Mouse (Mus musculus) forebrain, embryonic 11.5 days (tissue): ENCODE measurements around the gene Atoh1. TPM values are rescaled to one million over a fixed set of nuclear protein-coding genes. Genes with fewer than 3 reads are reported as not detected.

Experiments used
- ATAC-seq: fragments of 200-750 bp; cut with Nextera tagmentation; replicated peaks from 2 replicates; pipeline ENCODE4 v1.8.0; 2017; ENCODE audit warnings: moderate TSS enrichment; ENCODE audit not compliant: low FRiP score
- DNase-seq: peaks from one replicate; pipeline ENCODE4 v3.0.0-alpha.2; 2017; ENCODE audit warnings: low spot score
- H3K27ac ChIP-seq: fragments of 300-500 bp; sonication (generic); 2 replicates; pipeline ENCODE4 v1.5.1; 2014; ENCODE audit warnings: low read depth, low read length
- H3K27me3 ChIP-seq: fragments of 300-500 bp; sonication (generic); 2 replicates; pipeline ENCODE4 v1.6.1; 2014; ENCODE audit warnings: mild to moderate bottlenecking, low read length, mixed read lengths; ENCODE audit not compliant: control insufficient read depth, insufficient read depth
- H3K36me3 ChIP-seq: fragments of 300-500 bp; sonication (generic); 2 replicates; pipeline ENCODE4 v1.6.1; 2014; ENCODE audit warnings: mild to moderate bottlenecking, low read length, moderate library complexity, mixed read lengths; ENCODE audit not compliant: control insufficient read depth, insufficient read depth
- H3K4me1 ChIP-seq: fragments of 300-500 bp; sonication (generic); replicated peaks from 2 replicates; pipeline ENCODE4 v1.6.1; 2014; ENCODE audit warnings: low read length, mixed read lengths; ENCODE audit not compliant: control insufficient read depth, insufficient read depth
- H3K4me2 ChIP-seq: fragments of 300-500 bp; sonication (generic); 2 replicates; pipeline ENCODE4 v1.6.1; 2014; ENCODE audit warnings: low read depth, mild to moderate bottlenecking, low read length, moderate library complexity, mixed read lengths; ENCODE audit not compliant: severe bottlenecking
- H3K4me3 ChIP-seq: fragments of 300-500 bp; sonication (generic); 2 replicates; pipeline ENCODE4 v1.5.1; 2014; ENCODE audit warnings: low read depth, low read length
- H3K9ac ChIP-seq: fragments of 300-500 bp; sonication (generic); 2 replicates; pipeline ENCODE4 v1.6.1; 2014; ENCODE audit warnings: low read length
- H3K9me3 ChIP-seq: fragments of 300-500 bp; sonication (generic); 2 replicates; pipeline ENCODE4 v1.6.1; 2016; ENCODE audit warnings: low read length, mixed read lengths; ENCODE audit not compliant: control insufficient read depth
- WGBS: fragments of 180-500 bp; shearing (Covaris S2); extraction: QIAGEN DNeasy Blood & Tissue Kit; methylation state at CpG from one replicate; pipeline ENCODE4 v1.1.7; 2014; 5-methylcytosine and 5-hydroxymethylcytosine counted together
- polyA plus RNA-seq: library from polyadenylated mRNA; unstranded; fragments of >200 nt; fragmentation: Nextera tagmentation; extraction: Ambion mirVana; gene quantifications from 2 replicates; pipeline ENCODE4 v1.2.1, GENCODE M21; 2014

Atoh1 gene
- polyA plus RNA-seq, 1 experiment from 2014 or later: not detected

DNA sequence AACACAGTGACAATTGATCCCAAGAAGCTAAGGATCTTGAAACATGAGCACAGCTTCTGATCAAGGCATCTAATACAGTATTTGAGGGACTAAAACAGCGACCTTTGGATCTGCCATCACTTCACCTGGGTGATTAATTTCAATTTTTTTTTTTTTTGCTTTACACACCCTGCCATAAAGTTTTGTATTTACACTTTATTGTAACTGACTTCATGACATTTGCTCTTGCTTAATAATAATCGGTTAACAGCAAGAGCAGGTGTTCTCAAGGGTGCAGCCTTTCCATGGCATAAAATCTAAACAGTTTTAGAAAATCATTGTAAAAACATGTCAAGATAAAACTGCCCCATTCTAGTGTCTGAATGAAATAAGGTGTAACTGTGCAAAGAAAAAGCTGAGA, 25.6 kb downstream of the Atoh1 start:
- no peak for ATAC-seq
- no peaks in the 10 kb centered on the region for H3K36me3 ChIP-seq
- H3K27ac ChIP-seq: no peak overlapping the region
- no peaks in the 10 kb centered on the region for H3K9me3 ChIP-seq
- no peak overlapping the region for H3K9ac ChIP-seq
- H3K4me2 ChIP-seq: no peak overlapping the region
- DNase-seq: no peak
- WGBS: 86% methylated on average over 2 of the region's 2 CpGs
- H3K4me1 ChIP-seq: no peaks in the 10 kb centered on the region
- H3K4me3 ChIP-seq: no peak overlapping the region
- no peaks in the 10 kb centered on the region for H3K27me3 ChIP-seq

DNA sequence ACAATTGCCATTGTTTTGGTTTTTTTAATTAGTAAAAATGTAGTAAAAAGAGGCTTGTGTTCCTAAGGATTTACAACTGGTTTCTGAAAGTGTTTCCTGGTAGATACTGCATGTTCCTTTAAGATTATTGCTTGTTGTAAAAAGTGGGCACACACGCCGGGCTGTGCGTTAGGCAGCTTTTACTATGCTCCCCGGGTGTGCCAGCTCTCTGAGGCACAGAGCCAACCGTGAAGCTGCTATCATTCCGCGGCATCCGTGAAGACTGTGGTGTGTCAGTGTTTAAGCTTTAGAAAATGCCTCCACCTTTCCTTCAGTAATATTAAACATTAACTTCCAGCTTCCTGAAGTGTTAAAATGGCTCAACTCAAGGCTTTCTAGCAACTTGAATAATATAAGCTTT, 35.0 kb downstream of the Atoh1 start:
- 58% methylated on average over 8 of the region's 8 CpGs for WGBS
- H3K4me2 ChIP-seq: no peak overlapping the region
- ATAC-seq: no peak

DNA sequence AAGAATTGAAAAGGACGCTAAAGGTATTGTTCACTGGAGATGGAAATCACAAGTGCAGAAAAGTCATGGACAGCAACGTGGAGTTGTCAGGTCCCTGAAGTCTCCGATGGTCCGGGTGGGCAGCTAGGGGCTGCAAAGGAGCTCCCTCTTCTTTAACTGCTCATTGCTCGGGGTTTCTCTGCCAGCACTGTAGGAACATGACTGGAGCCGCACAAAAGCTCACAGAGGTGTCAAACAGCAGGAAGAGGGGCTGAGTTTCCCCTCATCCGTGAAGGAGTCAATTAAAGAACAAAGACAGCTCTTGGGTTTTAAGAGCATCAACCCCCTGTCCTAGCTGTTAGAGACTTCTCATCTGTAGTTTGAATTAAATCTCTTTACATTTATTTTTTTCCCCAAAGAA, 44.5 kb downstream of the Atoh1 start:
- no peak overlapping the region for H3K9ac ChIP-seq
- H3K9me3 ChIP-seq: no peaks in the 10 kb centered on the region
- H3K4me2 ChIP-seq: no peak overlapping the region
- H3K27ac ChIP-seq: no peak overlapping the region
- peaks cover 4% of the 10 kb centered on the region; the same call in 1 of the 2 replicates for H3K4me1 ChIP-seq
- H3K27me3 ChIP-seq: no peaks in the 10 kb centered on the region
- ATAC-seq (no peak), DNase-seq (peak; percentile 54)
- WGBS: 3% methylated on average over 7 of the region's 7 CpGs
- H3K36me3 ChIP-seq: no peaks in the 10 kb centered on the region
- H3K4me3 ChIP-seq: no peak overlapping the region

More for the DNA sequence above, 35.0 kb downstream of the Atoh1 start:
- DNase-seq: no peak
- Histone ChIP-seq H3K4me1 (no peaks in the 10 kb centered on the region), H3K9me3 (no peaks in the 10 kb centered on the region), H3K36me3 (no peaks in the 10 kb centered on the region), H3K4me3 (no peak overlapping the region), H3K9ac (no peak overlapping the region), H3K27me3 (no peaks in the 10 kb centered on the region), H3K27ac (no peak overlapping the region)
